Mouse (Mus musculus) adrenal gland, adult 18-20 months (tissue): ENCODE results near the gene Gng8. TPM values are rescaled to one million over a fixed set of nuclear protein-coding genes. Genes with fewer than 3 reads are reported as not detected.

Experiments
- DNase-seq, 2 experiments: peaks; one replicate each; pipeline ENCODE4 v3.0.0; 2021 to 2022; ENCODE audit warnings: low spot score in 2 of 2
- total RNA-seq, 2 experiments: library from RNA; stranded (reverse); gene quantifications; 1 replicate in 1 of 2; 2 replicates in 1 of 2; pipeline ENCODE4 v1.2.3; 2021

The Gng8 gene
- total RNA-seq, 2 experiments from 2014 or later, result 0.35 TPM; not detected in 1

DNA sequence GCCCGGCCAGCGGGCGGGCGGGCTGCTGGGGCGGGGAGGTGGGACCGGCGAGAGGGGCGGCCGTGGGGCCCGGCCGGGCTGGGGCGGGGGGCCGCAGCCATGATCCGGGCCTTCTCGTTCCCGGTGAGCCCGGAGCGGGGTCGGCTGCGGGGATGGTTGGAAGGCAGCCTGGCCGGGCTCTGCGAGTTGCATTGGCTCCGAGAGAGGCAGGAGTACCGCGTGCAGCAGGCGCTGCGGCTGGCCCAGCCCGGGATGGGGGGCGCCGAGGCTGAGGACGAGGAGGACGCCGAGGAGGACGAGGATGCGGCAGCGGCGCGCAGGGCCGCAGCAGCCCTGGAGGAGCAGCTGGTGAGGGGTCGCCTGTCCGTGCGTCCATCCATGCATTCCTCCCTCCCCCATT is 16.3 kb upstream of the Gng8 start:
- DNase-seq, result no peak

DNA sequence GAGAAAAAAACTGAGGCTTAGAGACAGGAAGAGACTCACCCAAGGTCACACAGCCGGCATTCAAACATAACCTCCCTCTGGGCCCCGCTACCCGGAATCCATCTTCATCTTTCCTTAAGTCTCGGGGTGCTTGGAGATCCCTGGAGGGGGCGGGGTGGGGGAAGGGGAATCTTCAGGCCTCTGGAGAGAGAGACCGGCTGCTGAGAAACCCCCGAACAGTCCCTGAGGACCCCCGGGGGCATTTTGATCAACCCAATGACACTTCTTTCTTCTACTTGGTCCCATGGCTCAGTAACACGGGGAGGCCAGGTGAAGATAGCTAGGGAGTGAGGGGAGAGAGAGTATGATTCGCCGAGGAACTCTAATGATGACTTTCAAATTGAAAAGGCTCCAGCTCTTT is 15.6 kb upstream of the Gng8 start:
- no peak for DNase-seq

DNA sequence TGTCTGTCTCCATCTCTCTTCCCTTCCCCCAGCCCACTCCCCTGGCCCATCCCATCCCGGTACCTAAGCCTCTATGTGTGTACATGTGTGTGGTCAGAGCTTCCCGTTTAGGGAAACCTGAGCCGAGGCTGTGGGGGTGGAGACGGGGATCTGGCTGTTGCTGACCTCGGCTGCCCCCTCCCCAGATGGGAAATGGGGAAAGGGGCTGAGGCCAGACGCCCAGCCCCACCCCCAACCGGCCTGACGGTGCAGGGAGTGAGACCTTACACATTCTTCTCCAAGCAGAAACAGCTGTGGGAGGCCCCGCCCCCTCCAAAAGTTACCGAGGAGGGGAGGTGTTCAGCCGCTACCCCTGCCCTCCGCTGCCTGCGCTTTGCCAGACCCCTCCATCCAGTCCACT is 15.0 kb upstream of the Gng8 start:
- DNase-seq, result no peak

DNA sequence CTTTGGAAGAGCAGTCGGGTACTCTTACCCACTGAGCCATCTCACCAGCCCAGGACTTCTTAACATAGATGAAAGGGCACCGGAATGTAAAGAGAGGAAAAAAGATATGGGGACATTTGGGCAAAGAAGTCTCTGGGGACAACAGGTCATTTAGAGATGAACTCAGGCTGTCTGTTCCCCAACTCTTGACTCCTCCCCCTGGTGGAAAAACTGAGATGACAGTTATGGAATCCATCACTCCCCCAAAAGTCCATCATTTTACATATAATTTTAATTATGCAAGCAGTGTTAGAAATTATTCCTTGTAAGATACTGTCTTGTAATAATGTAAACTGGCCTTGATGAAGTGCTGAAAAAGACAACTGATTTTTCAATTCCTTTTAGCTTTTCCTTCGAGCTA is 13.9 kb upstream of the Gng8 start:
- no peak for DNase-seq

DNA sequence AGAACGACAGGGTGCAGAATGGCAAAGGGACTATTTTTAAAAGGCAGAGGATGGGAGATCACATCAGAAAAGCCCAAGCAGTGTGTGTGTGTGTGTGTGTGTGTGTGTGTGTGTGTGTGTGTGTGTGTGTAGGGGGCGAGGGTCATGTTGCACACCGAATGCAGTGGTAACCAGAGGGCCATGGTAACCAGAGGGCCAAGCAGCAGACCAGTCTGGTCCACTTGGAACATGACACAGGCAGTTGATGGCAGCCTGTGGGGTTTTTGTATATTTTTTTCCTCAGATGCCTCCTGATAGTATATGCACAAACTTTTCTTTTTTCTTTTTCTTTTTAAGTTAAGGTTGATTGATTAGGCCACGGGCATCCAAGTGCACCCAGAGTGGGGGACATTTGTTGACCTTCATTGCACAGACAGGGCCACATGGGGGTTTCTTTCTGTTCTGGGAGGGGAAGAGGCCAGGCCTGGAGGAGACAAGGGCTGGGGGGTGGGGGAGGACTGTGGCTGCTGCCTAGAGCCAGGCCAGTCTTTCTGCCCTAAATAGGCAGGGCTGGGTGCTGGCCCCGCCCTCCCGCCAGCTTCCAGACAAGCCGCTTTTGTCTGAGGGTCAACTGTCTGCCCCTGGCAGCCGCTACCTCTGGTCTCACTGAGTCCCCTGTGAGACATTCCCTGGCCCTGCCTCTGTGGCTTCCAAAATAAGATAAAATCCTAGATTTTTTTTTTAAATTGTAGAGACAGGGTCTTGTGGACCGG is 11.6 kb upstream of the Gng8 start:
- DNase-seq, result no peak

DNA sequence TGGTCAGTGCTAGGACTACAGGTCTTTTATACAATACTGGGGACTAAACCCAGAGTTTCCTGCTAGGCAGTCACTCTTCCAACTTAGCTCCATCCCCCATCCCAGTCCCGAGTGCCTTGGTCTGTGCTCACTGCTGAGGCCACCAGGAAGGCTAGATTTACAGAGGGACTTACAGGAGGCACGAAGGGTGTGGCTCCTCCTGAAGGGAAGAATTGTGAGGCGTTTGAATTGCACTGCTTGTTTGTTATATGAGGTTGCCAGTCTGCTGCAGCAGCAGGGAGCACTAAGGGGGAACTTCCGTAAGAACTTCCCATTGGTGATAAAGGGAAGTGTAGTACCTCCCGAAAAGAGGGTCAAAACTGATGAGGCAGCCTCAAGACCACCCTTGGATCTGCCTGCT is 11.0 kb upstream of the Gng8 start:
- no peak for DNase-seq

DNA sequence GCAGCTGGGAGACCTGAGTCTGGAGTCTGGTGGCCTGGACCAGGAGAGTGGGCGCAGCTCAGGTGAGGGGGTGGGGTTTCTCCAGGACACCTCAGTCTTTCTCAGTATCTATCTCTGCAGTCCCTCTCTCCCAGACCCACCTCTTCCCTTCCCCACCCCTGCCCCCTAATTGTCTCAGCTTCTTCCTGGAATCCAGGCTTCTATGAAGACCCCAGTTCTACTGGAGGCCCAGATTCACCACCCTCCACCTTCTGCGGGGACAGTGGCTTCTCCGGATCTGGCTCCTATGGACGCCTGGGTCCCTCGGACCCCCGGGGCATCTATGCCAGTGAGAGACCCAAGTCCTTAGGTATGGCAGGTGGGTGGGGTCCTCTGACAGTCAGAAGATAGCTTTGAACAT is 8.4 kb upstream of the Gng8 start:
- no peak for DNase-seq

DNA sequence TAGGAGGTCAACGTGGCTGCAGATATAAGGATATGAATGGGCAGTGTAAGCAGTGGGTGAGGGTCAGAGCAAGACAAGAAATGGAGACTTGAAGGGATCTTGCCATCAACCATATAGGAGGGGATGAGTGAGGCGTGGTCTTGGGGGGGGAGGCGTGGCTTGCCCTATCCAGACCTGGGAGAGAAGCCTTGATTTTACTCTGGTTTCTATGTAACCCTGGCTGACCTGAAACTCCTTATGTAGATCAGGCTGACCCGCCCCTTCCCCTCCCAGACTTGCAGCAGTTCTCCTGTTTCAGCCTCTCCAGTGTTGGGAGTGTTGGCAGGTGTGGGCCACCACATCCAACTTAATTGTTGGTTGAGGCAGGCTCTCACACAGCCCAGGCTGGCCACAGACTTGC is 7.3 kb upstream of the Gng8 start:
- no peak for DNase-seq

DNA sequence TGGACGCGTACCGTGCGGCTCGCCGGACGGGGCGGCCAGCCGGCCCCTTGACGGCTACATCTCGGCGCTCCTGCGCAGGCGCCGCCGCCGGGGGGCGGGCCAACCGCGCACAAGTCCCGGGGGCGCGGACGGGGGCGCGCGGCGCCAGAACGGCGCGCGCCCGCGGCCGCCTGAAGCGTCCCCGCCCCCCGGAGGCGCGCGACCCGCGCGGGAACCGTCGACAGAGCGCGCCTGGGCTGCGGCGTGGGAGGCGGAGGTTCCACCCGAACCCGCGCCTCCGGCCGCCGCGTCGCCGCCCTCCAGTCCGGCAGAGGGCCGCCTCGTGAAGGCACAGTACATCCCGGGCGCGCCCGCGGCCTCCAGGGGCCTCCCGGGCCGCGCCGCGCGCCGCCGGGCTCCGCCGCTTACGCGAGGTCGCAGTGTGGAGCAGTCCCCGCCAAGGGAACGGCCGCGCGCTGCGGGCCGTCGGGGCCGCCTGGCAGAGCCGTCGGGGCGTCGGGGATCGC is 6.3 kb upstream of the Gng8 start:
- DNase-seq, result no peak

DNA sequence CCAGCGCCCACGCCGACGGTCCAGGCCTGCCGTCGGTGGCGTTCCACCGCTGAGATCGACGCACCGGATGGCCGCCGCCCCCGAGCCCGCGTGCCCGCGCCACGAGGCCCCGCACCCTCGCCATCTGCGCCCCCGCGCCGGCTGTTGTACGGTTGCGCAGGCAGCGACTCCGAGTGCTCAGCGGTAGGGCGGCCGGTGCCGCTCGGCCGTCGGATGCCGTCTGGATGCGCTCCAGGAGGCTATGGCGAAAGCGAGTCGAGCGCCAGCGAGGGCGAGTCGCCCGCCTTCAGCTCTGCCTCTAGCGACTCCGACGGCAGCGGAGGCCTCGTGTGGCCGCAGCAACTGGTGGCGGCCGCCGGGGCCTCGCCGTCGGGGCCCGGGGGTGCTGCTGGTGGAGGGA is 5.7 kb upstream of the Gng8 start:
- no peak for DNase-seq

DNA sequence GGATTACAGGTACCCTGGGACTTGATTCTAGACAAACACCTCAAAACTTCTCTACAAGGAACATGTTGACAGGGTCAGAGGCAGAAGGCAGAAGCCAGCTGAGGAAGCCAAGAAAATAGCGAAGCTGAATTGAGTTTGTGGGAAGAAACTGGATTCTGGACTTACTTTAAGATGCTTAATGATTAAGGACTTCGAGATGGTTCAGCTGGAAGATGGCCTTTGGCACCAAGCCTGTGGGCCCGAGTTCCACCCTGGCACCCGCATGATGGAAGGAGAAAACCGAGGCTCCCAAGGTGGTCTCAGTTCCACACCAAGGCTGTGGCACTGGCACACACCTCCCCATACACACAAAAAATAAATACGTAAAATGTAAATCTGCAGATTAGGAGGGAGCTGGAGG is 1.1 kb upstream of the Gng8 start:
- no peak for DNase-seq

DNA sequence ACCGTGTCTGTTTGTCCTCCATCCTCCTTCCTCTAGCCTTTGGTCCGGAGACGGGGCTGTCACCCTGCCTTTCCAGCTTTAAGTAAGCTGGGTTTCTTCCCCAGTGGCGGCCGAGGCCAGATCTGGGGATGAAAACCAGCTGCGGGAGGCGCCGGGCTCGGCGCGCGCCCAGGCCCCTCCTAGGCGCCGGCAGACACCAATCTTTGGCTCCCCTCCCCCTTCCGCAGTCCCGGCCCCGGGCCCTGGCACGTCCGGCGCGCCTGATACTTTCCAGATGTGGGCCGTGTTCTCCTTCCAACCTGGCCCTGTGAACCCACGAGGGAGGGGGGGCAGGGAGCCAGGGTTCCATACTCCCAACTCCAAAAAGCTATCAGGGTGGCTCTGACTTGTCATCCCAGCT is 642 bp upstream of the Gng8 start:
- no peak for DNase-seq

DNA sequence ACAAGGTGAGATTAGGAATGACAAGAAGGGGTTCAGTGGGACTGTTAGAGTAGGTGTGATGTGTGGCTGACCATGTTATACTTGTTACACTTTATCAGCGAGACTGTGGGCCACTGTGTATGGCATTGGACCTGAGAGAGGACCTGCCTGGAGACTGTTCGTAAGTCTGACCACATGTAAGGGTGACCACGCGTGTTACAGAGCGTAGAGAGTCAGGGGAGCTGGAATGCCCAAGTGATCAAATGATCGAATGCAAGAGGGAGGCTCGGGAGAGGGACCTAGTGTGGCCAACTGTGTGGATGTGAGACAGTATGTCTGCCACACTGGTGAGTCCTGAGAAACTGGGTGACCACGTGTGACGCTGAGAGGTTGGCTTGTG is 755 bp downstream of the Gng8 start:
- DNase-seq, result no peak

DNA sequence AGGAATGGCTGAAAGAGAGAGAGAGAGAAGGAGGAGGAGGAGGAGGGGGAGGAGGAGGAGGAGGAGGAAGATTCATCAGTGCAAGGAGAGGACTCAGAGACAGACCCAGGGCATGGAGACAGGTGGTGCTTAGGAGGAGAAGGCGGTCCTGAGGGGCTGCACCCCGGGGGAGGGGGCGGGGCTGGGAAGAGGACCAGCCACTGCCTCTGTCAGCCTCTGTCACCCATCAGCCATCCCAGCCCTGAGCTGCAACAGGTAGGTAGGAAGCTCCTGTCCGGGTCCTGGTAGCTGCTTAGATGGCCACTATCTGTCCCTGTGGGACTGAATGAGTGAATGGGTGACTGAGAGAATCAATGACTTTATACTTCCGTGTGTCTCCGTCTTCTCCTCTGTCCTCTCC is 2.0 kb downstream of the Gng8 start:
- no peak for DNase-seq

DNA sequence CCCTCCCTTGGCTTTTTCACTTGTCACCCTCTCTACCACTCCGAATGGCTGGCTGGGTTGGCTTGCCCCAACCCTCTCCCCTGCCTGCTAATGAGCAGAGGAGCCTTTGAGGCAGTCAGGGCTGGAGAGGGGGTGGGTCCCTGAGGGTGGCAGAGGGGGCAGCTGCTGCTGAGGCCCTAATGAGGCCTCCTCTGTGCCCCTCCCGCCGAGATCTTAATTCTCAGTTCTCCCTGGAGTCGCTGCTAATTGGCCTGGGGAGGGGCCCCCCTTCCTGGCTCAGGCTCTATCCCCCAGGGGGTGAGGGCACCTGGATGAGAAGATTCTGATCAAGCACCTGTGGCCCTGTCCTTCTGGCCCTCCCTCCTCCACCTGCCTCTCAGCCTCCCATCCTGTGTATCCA is 2.7 kb downstream of the Gng8 start:
- no peak for DNase-seq

DNA sequence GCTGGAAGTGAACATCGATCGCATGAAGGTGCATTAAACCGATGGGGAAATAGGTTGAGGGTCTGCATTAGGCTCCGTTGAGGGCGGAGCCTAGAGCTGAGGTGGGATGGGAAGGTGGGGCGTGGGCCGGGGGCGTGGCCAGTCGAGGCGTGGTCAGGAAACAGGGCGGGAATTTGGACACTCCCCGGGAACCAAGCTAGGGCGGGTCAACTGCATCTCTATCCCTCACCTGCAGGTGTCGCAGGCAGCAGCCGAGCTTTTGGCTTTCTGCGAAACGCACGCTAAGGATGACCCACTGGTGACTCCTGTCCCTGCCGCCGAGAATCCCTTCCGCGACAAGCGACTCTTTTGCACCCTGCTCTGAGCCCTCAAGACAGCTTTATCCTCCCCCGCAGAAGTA is 3.4 kb downstream of the Gng8 start:
- DNase-seq, result peak; percentile 75 to 77

DNA sequence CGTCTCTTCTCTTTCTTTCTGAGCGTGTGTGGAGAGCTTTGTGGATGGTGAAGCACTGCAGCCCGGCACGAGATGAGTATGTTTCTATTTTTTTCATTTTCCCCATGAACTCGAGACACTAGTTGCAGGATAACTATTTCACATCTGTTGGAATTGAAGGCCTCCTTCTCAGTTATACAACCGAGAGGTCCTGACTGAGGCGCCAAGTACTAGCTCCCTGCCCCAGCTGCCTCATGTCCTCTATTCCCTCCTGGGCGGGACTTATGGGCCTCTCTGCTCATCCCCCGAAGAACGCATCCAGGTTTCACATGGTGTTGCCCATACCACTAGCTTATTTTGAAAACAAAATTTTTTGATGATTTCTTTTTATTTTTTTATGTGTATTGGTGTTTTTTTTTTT is 3.9 kb downstream of the Gng8 start:
- no peak for DNase-seq

DNA sequence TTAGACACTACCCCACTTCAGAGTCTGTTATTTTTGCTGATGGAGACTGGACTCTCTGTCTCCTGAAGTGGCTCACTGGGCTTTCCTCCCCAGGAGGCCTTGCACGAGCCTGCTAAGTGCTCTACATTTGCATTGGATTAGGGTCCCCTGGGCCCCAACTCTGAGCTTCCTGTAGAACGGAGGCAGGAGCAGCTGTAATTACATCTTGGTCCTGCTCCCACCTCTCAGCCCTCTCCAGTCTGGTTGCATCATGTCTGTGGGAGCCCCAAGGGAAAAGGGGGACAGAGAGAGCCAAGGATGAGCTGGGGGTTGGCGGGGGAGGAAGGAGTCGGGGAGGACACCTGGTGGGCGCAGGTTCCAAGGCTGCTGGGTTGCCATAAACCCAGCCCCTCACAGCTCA is 8.9 kb downstream of the Gng8 start:
- DNase-seq, result no peak

DNA sequence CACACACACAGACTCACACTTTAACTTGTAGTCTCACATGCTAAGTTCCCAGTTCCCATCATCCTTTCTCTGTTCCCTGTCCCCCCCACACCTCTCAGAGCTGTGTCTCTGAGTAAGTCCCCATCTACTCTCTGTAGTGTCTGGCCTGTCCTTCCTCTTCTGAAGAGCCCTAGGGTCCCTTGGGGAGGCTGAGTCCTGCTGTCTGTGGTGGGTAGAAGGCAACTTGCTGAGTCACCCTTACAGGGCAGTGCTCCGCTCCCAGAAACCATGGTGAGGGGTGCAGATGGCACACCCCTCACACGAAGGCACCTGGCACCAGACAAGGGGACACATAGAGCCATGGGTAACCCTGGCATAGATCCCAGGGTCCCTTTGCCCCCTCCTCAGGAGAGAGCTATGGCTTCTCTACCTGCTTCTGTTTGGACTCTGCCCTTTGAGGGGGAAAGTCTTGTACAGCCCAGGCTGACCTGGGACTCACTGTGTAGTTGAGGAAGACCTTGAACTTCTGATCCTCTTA is 11.9 kb downstream of the Gng8 start:
- DNase-seq, result no peak

DNA sequence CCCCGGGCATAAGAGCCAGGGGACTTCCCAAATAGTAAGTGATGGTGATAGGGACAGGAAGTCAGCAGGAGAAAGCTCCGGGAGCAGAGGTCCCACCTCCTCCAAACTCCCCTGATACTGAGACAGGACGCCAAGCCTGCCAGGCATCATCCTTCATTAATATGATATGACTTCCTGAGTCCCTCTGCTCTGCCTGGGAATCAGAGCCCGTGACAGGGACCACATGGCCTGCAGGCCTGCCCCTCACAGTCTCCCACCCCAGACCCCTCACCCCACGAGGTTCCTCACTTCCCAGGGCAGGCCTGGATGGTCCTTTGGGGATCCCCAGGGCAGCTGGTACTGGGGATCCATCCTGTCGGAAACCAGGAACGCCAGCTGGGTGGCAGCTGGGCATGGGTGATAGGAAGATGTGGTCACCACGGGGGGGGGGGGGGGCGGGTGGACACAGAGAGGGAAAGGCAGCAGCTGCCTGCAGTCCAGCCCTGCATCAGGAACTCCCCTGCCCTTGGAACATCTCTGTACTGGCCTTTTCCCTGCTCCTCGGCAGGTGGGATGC is 12.6 kb downstream of the Gng8 start:
- DNase-seq, result no peak

DNA sequence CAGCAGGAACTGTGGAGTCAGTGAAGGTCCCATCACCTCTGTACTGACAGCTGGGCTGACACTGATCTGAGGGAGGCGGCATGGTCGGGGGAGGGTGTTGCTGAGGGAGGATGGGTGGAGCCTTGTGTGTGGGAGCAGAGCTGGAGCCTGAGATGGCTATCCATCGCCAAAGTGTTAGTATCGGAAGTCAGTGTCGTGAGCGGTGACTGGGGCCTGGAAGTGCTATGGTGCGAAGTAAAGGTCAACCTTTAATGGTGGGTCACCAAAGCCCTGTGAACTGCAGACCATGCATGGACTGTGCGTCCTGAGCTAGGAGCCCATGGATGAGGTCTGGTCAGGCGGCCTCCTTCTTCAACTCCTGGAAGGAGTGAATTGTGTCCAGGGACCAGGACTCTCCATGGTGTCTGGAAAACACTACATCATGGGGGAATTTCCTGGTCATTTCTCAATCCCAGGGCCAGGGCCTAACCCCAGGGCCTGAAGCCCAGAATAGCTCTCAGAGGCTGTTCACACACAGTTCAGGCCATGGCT is 14.0 kb downstream of the Gng8 start:
- no peak for DNase-seq

DNA sequence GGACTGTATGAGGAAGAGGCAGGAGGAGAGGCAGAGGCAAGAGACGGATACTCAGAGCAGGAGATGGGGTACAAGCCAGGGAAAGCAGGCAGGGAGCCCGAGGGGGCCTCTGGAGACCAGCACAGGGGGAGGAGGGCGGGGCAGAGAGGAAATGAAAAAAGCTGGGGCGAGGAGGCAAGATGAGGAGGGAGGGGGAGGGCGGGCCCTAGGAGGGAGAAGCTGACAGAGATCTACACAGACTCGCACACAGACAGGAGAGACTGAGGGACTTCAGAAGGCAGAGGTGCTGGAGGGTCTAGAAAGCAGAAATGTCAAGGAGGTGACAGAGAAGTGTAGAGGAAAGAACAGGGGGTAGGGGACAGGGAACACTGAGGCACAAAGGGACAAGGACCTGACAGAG is 14.7 kb downstream of the Gng8 start, which contains the start of gene Ptgir:
Ptgir (plus strand) TSS at position 210 of the 400 bp plus-strand sequence.
- DNase-seq, result no peak
